Mouse (Mus musculus): Measurements from ENCODE around the gene Ankrd37. TPM values are rescaled to one million over a fixed set of nuclear protein-coding genes. Genes with fewer than 3 reads are reported as not detected.

Ankrd37 gene
- polyA plus RNA-seq (2015; fragmentation: Nextera tagmentation; extraction: Ambion mirVana) = 13.5 and 15.7 TPM in 2 replicates

GRCm38 (mm10) chr8:46005596-46005995 lies at the start of gene Ankrd37:
Ankrd37 (minus strand) TSS chr8:46005707.

GRCm38 (mm10) chr8:45999138-45999783 lies 6.2 kb downstream of the Ankrd37 start, which contains the start of gene Lrp2bp:
Lrp2bp (plus strand) TSS chr8:45999303.

GRCm38 (mm10) chr8:45975126-45975836 lies 30.2 kb downstream of the Ankrd37 start, which contains the start of the genes 1700029J07Rik and Ufsp2:
1700029J07Rik (minus strand) TSS chr8:45975252.
Ufsp2 (plus strand) TSS chr8:45975528.

Other genes starting within 250 kb of the Ankrd37 start
- gene Pdlim3, start 120.2 kb downstream of the Ankrd37 start, polyA plus RNA-seq (2015; fragmentation: Nextera tagmentation; extraction: Ambion mirVana) = 1,183 and 1,210 TPM in 2 replicates
- not detected in 2 replicates for gene Ccdc110, start 71.1 kb downstream of the Ankrd37 start, polyA plus RNA-seq (2015; fragmentation: Nextera tagmentation; extraction: Ambion mirVana)
- gene 1700029J07Rik, start 30.5 kb downstream of the Ankrd37 start, polyA plus RNA-seq (2015; fragmentation: Nextera tagmentation; extraction: Ambion mirVana) = 1.3 and 1.4 TPM in 2 replicates
- 69.6 and 72.7 TPM in 2 replicates for gene Ufsp2, start 30.2 kb downstream of the Ankrd37 start, polyA plus RNA-seq (2015; fragmentation: Nextera tagmentation; extraction: Ambion mirVana)
- gene Lrp2bp, start 6.4 kb downstream of the Ankrd37 start, polyA plus RNA-seq (2015; fragmentation: Nextera tagmentation; extraction: Ambion mirVana) = 0.31 and 0.35 TPM in 2 replicates
- gene Cfap97, start 146.1 kb upstream of the Ankrd37 start, polyA plus RNA-seq (2015; fragmentation: Nextera tagmentation; extraction: Ambion mirVana) = 14.8 and 18.8 TPM in 2 replicates
- gene Snx25, start 146.5 kb upstream of the Ankrd37 start, polyA plus RNA-seq (2015; fragmentation: Nextera tagmentation; extraction: Ambion mirVana) = 5.0 and 5.4 TPM in 2 replicates
- gene Slc25a4, start 205.6 kb upstream of the Ankrd37 start, polyA plus RNA-seq (2015; fragmentation: Nextera tagmentation; extraction: Ambion mirVana) = 897 and 991 TPM in 2 replicates